Mouse (Mus musculus) neutrophil, adult 5-6 weeks (primary cell): ENCODE data around the gene Mettl2. TPM values are rescaled to one million over a fixed set of nuclear protein-coding genes. Genes with fewer than 3 reads are reported as not detected.
"Not testable (repeated sequence)": the region's sequence is repeated elsewhere in the genome, so short reads cannot be mapped to it uniquely, and the experiment has no call there.

Experiments used
- ATAC-seq: fragments of 151-379, 151-347 bp; 2 replicates; pipeline ENCODE4 v1.8.0; 2017; ENCODE audit warnings: mild to moderate bottlenecking, moderate TSS enrichment; ENCODE audit not compliant: insufficient number of reproducible peaks, poor library complexity, low FRiP score, severe bottlenecking; ENCODE audit errors: extremely low read depth
- total RNA-seq: library from RNA; stranded (forward); fragments of 200-1000 nt; gene quantifications from 2 replicates; pipeline ENCODE4 v1.2.3, GENCODE M21; 2017

The Mettl2 gene
- total RNA-seq: 20.0 and 24.9 TPM in 2 replicates

DNA sequence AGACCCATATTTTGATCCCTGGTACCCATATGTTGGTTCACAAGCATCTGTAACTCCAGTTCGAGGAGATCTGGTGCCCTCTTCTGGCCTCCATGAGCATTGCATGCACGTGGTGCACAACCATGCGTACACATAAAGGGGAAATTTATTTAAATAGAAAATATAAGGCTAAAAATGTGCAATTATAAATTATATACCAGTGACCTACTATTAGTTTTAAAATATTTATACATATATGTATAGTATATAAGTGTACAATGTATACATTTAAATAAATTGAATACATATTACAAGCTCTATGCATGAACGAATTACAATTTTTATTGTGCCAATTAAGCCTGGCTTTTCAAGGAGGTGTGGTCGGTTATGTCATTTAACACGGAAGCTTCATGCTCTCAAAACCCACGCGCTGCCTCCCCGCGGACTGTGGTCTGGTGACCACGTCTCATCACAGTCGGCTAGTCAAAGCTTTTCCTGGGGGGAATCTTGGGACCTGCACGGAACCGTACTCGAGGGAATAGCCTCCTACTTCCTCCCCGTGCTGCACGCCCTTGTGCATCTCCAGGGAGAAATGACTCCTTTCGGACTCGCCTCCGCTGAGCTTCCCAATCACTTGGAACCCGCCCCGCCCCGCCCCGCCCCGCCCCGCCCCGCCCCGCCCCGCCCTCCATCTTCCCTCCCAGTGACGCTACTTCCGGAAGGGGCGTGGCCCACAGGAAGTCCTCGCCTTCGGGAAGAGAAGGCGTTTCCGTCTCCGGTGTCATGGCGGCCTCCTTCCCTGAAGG is at the start of gene Mettl2:
Mettl2 (plus strand) TSS at position 691 of the 785 bp plus-strand sequence.
- ATAC-seq: peak; percentile 88

DNA sequence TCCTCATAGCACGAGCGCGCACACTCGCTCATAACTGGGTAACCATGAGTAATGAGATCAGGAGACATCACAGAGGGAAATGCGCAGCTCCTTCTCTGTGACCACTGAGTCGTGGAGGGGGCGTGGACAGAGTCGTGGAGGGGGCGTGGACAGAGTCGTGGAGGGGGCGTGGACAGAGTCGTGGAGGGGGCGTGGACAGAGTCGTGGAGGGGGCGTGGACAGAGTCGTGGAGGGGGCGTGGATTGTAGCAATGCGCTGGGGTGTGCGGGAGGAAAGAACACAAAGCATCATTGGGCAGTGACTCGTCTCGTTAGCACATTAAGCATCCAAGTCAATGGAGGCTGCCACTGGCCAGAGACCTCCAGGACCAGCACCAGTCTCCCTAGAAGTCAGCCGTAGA is 13.8 kb upstream of the Mettl2 start:
- ATAC-seq: not testable (repeated sequence)

DNA sequence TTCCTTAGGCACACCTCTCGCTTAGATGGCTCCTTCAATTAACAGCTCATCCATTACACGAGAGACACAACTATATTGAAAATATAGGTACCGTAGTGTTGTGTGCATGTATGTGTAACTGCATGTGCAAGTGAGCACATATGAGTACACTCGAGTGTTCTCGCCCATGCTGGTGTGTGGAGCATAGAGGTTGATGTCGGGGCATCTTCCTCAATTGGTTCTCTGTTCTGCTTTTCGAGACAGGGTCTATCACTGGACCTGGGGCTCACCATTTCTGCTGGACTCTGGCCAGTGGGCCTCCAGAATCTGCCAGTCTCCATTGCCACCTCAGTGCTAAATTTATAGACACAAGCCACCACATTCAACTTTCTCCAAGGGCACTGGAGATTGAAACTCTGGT is 8.4 kb upstream of the Mettl2 start:
- no peak for ATAC-seq

DNA sequence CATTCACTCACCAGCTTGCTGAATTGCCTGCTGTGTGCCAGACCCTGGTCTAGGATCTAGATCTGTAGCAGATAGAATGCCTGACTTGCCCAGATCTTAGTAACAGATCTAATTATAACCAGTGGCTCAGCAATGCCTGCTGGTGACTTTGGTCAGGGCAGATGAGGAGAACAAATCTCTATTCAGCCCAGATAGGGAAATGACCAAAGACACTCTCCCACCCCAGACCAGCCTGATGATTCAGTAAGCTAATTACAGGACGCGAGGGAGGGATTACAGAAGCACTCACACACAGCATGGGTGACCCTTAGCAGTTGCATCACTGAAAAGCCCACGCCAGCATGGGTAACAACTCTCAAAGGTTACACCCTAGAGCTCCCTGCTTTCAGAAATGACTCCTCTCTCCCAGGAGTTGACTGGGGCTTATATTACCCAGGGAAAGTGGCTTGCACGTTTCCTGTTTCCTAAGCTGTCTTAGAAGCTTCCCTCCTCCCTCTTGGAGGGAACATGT is 5.6 kb upstream of the Mettl2 start:
- no peak for ATAC-seq

DNA sequence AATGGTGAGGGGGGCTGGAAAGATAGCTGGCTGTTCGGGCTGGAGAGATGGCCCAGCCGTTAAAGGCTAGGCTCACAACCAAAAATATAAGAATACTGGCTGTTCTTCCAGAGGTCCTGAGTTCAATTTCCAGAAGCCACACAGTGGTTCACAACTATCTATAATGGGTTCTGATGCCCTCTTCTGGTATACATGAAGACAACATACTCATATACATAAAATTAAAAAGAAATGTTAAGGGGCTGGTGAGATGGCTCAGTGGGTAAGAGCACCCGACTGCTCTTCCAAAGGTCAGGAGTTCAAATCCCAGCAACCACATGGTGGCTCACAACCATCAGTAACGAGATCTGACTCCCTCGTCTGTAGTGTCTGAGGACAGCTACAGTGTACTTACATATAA is 4.4 kb upstream of the Mettl2 start:
- not testable (repeated sequence) for ATAC-seq

DNA sequence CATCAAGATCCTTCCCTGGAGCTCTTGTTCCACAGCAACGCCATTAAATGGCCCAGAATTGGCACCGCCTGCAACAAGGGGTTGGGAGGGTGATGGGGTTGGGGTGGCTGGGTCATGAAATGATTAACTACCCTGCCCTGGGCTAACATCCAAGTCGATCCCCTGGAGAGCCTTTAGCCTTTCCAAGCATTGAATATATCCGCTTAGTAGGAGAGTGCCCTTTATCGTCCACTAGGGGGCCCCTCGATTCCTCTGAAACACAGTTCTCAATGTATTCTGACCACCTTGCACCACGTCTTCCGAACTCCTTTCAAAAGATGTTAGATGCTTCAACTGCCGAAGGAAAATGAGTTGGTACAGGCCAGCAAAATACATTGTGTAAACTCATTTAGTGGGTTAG is 2.2 kb upstream of the Mettl2 start:
- peak; percentile 45; the same call in 1 of the 2 replicates for ATAC-seq

DNA sequence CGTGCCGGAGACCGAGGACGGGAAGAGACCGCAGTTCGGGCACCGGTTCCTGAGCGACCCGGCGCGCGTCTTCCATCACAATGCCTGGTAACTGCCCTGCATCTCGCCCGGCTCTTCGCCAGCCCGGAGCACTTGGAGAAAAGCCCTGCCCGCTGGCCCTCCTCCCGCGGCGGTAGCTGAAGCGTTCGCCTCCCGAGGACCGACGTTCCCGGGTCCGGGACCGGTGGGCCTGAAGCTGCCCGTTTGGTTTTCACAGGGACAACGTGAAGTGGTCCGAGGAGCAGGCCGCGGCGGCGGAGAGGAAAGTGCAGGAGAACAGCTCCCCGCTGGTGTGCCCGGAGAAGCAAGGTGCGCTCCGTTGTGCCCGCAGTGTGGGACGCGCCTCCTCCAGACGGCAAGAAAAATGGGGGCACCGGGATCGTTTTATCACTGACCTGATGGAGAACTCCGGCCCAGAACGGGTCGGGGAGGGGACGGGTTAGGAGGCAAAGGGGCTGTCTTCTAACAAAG is 350 bp downstream of the Mettl2 start:
- ATAC-seq: no peak

DNA sequence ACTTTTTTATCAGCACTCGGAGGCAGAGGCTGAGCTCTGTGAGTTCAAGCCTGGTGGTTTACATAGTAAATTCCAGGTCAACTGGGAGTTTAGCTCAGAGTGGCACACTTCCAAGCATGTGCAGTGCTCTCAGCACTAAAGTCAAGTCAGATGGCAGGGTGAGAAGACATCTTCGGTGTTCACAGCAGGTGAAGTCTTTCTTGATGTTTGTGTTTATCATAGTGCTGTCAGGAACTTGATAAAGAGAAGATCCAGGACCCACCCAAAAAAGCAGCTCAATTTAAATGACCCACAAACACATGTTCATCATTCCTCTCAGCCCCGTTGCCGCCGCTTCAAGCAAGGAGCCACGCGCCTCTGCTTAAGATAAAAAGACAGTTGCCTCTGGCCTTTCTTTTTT is 9.5 kb downstream of the Mettl2 start:
- ATAC-seq: no peak

DNA sequence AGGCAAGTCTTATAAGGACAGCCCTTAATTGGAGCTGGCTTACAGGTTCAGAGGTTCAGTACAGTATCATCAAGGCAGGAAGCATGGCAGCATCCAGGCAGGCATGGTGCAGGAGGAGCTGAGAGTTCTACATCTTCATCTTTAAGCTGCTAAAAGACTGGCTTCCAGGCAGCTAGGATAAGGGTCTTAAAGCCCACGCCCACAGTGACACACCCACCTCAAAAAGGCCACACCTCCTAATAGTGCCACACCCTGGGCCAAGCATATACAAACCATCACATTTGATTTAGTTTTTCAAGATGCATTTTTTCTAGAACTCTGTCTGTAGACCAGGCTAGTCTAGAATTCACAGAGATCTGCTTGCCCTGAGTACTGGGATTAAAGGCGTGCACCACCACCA is 11.0 kb downstream of the Mettl2 start:
- ATAC-seq: not testable (repeated sequence)

DNA sequence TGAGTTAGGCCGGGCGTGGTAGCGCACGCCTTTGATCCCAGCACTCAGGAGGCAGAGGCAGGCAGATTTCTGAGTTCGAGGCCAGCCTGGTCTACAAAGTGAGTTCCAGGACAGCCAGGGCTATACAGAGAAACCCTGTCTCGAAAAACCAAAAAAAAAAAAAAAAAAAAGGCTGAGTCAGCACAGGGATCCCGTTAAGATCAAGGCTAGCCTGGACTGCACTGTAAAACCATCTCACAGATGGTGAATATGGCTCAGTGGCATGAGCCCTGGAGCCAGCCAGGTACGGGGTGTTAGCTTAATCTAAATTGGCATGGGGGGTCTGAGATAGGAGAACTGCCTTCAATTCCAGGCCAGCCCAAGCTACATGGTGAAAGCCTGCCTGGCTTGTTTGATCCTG is 14.3 kb downstream of the Mettl2 start:
- ATAC-seq: not testable (repeated sequence)

DNA sequence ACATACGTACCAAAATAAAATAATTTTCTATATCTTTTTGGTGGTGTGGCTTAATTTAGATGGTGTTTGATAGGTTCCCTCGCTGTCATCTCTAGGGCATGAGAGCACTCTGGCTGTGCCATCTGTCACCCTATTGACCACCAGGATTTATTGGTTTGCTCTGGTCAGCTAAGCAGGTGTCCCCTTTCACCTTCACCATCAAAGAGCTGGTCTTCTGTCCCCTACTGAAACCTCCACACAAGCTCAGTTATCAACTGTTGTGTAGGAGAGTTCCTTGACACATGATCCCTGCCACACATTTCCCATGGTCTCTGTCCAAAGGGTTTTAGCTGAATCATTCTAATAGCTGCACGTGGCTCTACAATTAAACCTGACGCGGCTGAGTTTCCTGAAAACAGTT is 14.9 kb downstream of the Mettl2 start:
- no peak for ATAC-seq

DNA sequence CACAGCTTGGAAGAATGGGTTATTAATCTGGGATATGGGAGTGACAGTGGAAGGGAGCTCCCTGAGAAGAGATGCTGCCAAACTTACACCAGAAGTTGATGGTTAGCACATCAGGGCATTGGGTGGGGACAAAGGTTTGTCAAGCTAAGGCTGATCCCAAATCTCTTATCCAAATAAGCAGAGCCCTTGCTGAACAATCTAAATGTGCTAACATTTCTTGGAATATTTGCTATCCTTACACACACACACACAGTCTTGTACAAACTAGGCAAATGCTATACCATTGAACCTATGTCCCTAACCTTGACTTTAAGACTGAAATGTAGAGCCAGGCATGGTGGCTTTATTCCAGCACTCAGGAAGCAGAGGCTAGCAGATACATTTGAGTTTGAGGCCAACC is 17.3 kb downstream of the Mettl2 start:
- no peak for ATAC-seq

DNA sequence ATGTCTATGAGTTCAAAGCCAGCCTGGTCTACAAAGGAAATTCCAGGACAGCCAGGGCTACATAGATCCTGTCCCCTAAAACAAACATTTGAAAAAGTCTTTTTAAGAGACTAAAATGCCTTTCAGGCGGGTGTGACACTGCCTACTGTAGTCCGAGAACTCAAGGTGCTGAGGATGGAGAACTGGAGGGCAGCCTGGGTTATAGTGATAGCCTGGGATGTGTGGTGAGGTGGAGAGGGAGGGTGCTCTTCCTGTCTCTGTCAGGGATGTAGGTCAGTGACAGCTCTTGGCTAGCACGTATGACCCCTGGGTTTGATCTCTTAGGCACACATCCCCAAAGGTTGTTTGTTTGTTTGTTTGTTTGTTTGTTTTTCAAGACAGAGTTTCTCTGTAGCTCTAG is 17.9 kb downstream of the Mettl2 start:
- no peak for ATAC-seq

DNA sequence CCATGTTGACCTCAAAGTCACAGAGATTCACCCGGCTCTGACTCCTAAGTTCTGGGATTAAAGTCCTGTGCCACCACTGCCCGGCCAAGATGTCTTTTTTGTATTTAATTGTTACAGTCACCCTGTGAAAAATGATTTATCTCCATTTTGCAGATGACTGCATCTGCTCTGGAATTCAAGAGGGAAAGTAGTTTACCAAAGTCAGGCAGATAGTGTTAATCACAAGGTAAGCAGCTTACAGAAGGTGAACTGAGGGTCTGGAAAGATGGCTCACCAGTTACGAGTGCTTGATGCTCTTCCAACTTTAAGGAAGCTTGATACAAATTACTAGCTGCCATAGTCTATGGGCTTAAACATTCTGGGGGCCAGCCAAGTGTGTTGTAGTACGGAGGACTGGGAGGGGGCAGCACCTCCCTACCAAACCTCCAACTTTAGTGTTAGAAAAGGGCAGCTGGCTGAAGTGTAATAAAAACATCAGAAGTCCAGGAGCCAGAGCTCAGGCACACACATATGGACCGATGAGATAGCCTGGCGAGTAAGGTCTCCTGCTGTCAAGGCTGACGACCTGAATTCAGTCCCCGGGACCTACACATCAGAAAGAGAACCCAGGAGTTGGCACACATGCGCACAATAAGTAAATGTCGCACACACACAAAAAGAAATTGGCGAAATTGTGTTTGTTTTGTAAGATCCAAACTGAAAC is 18.4 kb downstream of the Mettl2 start:
- no peak for ATAC-seq

DNA sequence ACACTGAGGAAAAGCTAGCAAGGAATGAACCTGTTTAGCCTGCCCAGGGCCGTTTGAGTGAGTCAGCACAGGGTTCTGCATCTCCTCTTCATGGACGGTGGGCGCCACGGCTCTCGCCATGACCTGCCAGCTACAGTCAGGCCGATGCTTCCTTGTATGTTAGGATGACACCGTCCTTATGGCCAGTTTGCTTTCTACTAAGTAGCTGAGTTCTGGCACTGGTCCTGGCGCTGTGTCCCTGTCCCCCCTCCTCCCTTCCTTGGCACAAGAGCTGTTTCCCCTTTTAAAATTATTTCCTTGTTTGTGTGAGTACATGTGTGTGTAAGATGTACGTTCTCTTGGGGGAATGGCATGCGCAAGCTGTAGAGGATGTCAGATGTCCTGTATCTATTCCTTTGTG is 19.0 kb downstream of the Mettl2 start:
- no peak for ATAC-seq

DNA sequence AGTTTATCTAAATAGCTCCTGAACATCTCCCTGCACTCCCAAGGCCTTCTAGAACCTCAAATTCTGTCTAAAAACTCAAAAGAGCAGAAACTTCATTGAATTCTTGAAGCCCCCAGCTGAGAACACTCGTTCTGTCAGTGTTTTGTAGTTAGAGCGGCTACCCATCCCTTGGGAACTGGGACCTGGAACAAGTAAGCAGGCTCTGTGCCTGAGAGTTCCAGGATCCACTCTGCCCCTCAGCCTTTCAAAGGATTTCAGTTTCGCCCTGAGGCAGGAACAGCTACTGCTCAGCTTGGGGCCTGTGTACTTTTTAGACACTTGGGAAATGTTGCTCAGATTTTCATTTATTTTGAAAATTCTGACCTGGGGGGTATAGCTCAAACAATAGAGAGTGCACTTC is 20.4 kb downstream of the Mettl2 start, which contains the start of gene Gm10842:
Gm10842 (plus strand) TSS at position 301 of the 400 bp plus-strand sequence.
- no peak for ATAC-seq

DNA sequence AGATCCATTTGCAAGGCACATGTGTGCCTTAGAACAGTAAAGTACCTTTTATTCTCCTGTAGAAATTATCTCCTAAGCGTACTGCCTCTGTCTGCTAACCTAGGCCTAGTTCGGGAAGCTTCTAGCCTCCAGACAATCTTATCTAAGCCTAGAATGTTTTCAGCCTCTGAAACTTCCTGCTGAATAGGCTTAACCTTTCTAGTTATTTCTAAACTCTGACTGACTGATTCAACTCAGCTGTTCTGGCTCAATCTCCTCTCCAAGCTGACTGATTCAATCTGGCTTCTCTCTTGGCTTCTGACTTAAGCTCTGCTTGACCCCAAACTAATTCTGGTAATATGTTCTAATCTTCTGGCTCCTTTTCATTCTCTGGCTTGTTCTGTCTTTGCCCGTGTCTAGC is 23.1 kb downstream of the Mettl2 start:
- ATAC-seq: no peak

DNA sequence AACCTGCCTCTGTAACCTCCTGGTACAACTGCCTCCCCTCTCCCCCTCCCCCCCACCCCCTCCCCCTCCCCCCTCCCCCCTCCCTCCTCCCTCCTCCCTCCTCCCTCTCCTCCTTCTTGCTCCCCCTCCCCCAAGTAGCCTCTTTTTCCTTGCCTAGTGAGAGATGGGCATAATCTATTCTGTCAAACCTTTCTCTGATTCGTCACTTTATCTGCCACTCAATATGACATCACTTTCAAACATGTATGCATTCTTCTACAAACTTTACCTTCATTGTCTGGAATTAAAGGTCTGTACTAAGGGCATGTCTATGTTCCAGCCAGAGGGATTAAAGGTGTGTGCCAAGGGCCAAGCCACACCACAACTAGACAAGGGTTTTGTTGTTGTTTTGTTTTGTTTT is 23.5 kb downstream of the Mettl2 start:
- ATAC-seq: no peak

DNA sequence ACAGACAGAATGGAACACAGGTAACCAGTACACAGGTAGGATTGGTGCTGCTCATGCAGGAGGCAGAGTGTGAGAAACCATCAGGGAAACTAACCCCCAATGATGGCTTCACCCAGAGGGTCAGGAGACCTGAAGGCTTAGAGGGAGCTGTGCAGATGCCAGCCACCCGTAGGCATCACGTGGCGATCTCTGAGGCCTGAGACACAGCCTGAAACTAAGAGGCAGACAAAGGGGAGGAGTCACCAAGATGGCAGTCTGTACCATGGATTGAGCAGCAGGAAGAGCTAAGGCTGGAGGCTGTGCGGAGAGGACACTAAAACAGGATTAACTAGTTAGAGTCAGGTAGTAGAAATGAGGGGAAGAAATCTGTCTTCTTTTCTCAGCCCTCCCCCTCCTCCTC is 24.5 kb downstream of the Mettl2 start:
- no peak for ATAC-seq
